In the genomic region with DNA sequence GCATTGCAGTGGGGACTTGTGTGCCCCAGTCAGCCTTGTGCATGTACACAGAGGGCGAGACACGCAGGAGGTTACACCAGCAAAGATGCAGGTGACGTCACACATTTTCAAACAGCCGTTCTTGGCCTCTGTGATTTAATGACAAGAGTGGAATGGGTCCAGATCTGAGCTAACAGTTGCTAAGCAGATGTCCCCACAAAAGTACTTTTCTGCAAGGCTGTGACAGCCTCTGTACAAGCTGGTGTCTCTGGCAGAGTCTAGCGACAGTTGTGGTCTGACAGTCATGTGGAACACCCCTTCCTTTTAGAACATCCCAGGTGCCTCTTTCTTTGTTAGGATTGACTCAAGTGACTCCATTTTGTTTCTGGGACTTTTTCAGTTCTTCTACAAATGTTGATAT, we compare ENCODE assay signal across 23 mouse cellular contexts.
DNase-seq lines count a peak whose midpoint lies in the region; ATAC-seq and TF ChIP-seq lines count a peak whose summit lies in the region.
"Had no signal": no experiment of that assay in that cellular context is flagged by ENCODE, and none has a peak within 500 bp of the region (broad histone marks: within the 10 kb centered on the region; RNA-seq: fewer than 3 reads in every experiment).

No protein-coding gene starts in this region.

- H3K4me3 ChIP-seq in forebrain, postnatal 0 days (ENCODE audit: low read depth, low read length): no peak overlapping the region
- H3K4me3 ChIP-seq in forebrain, embryonic 13.5 days: no peak overlapping the region
- H3K4me3 ChIP-seq in kidney, adult 2 months (ENCODE audit: insufficient read depth, low read depth, low read length): no peak overlapping the region
- H3K4me3 ChIP-seq: embryonic facial prominence, embryonic 13.5 days; forebrain, embryonic 12.5 days; heart, embryonic 13.5 days; hindbrain, embryonic 12.5 days had no signal

- no peaks in the 10 kb centered on the region for H3K9me3 ChIP-seq in forebrain, postnatal 0 days (ENCODE audit: low read length)
- no peaks in the 10 kb centered on the region for H3K9me3 ChIP-seq in forebrain, embryonic 13.5 days (replicated peaks)
- H3K9me3 ChIP-seq: embryonic facial prominence, embryonic 13.5 days; forebrain, embryonic 12.5 days; heart, embryonic 13.5 days; hindbrain, embryonic 12.5 days had no signal

- DNase-seq in forebrain, postnatal 0 days: peak; percentile 33
- peak; percentile 58 for DNase-seq in brain, adult 2 months (ENCODE audit: low read depth, low spot score)
- DNase-seq in layer of hippocampus, adult 8-10 months (ENCODE audit: low spot score in 2 of 2): peak; percentile 40 to 59
- DNase-seq in layer of hippocampus, postnatal 36 days: peak; percentile 28 to 31
- no peak for DNase-seq in gastrocnemius, postnatal 25 days
- DNase-seq in lung, postnatal 4 days: no peak
- no peak for DNase-seq in kidney, adult 2 months
- DNase-seq: adrenal gland, adult 8-10 months; adrenal gland, postnatal 36 days; B cell, adult 2 months; cerebellum, adult 11-12 months; cerebellum, adult 9-10 months; cerebellum, postnatal 25 days; gastrocnemius, postnatal 10 days; heart, postnatal 4 days had no signal

- H3K4me1 ChIP-seq in forebrain, postnatal 0 days (ENCODE audit: insufficient read depth): no peaks in the 10 kb centered on the region
- H3K4me1 ChIP-seq in forebrain, embryonic 13.5 days: 0 out of 2 replicates have a peak, but pooled peaks cover 7% of the 10 kb centered on the region
- no peaks in the 10 kb centered on the region for H3K4me1 ChIP-seq in kidney, adult 2 months (ENCODE audit: control insufficient read depth, insufficient read depth, low read length)

- H3K4me2 ChIP-seq in forebrain, postnatal 0 days (ENCODE audit: low read depth): no peak overlapping the region
- no peak overlapping the region for H3K4me2 ChIP-seq in forebrain, embryonic 13.5 days
- H3K4me2 ChIP-seq: embryonic facial prominence, embryonic 13.5 days; forebrain, embryonic 12.5 days; heart, embryonic 13.5 days; hindbrain, embryonic 12.5 days had no signal

- ATAC-seq in forebrain, postnatal 0 days: no peak
- no peak for ATAC-seq in forebrain, embryonic 13.5 days
- ATAC-seq: CD4-positive, CD25-positive, alpha-beta regulatory T cell, adult 4 months; hindbrain, embryonic 16.5 days had no signal

- no peak overlapping the region for H3K27ac ChIP-seq in forebrain, postnatal 0 days (ENCODE audit: low read depth, low read length)
- H3K27ac ChIP-seq in forebrain, embryonic 13.5 days: no peak overlapping the region
- no peak overlapping the region for H3K27ac ChIP-seq in kidney, adult 2 months (ENCODE audit: insufficient read depth, low read depth, low read length)
- H3K27ac ChIP-seq: embryonic facial prominence, embryonic 13.5 days; forebrain, embryonic 12.5 days; heart, embryonic 13.5 days; hindbrain, embryonic 12.5 days had no signal

- no peaks in the 10 kb centered on the region for H3K27me3 ChIP-seq in forebrain, postnatal 0 days (ENCODE audit: insufficient read depth, low read length)
- H3K27me3 ChIP-seq in forebrain, embryonic 13.5 days: no peaks in the 10 kb centered on the region
- no peaks in the 10 kb centered on the region for H3K27me3 ChIP-seq in kidney, adult 2 months (replicated peaks; ENCODE audit: control insufficient read depth, insufficient read depth, low read length)
- H3K27me3 ChIP-seq: embryonic facial prominence, embryonic 13.5 days; forebrain, embryonic 12.5 days; heart, embryonic 13.5 days; hindbrain, embryonic 12.5 days had no signal

- no peak for TF ChIP-seq CTCF in forebrain, postnatal 0 days (IDR thresholded peaks at IDR 0.05; ENCODE audit: low read depth)
- no peak for TF ChIP-seq CTCF in kidney, adult 2 months (conservative IDR thresholded peaks at IDR 0.05; ENCODE audit: insufficient read depth, insufficient read length, low read depth, low read length)

- H3K9ac ChIP-seq in forebrain, postnatal 0 days: no peak overlapping the region
- H3K9ac ChIP-seq in forebrain, embryonic 13.5 days: no peak overlapping the region
- H3K9ac ChIP-seq: embryonic facial prominence, embryonic 13.5 days; forebrain, embryonic 12.5 days; heart, embryonic 13.5 days; hindbrain, embryonic 12.5 days had no signal

- 71% methylated on average over 5 of the region's 5 CpGs for WGBS in forebrain, postnatal 0 days
- 83% methylated on average over 5 of the region's 5 CpGs for WGBS in forebrain, embryonic 13.5 days
- 90% methylated on average over 5 of the region's 5 CpGs for WGBS in kidney, adult 2 months

- no peak for TF ChIP-seq POLR2A in kidney, adult 2 months (IDR thresholded peaks at IDR 0.05; ENCODE audit: low read depth, low read length)

- no peaks in the 10 kb centered on the region for H3K36me3 ChIP-seq in forebrain, postnatal 0 days (ENCODE audit: insufficient read depth)
- H3K36me3 ChIP-seq in forebrain, embryonic 13.5 days (ENCODE audit: poor library complexity, severe bottlenecking): no peaks in the 10 kb centered on the region
- H3K36me3 ChIP-seq in kidney, adult 2 months (ENCODE audit: control insufficient read depth, insufficient read depth, low read length): no peaks in the 10 kb centered on the region
- H3K36me3 ChIP-seq: embryonic facial prominence, embryonic 13.5 days; forebrain, embryonic 12.5 days; G1E; heart, embryonic 13.5 days; hindbrain, embryonic 12.5 days had no signal

Comparison
In these comparisons a context has a peak if more than half of its experiments do, and no peak if none do; other contexts are left out.
1. DNase-seq: peak in forebrain, postnatal 0 days (single experiment), brain, adult 2 months (single experiment), layer of hippocampus, adult 8-10 months (2 of 2) and layer of hippocampus, postnatal 36 days (2 of 2); none in gastrocnemius, postnatal 25 days (single experiment), lung, postnatal 4 days (0 of 2) and kidney, adult 2 months (single experiment).